ENCODE assay signal across 10 mouse cellular contexts in genomic region chr11:49251380-49251761, GRCm38 (mm10). TPM values are rescaled to one million over a fixed set of nuclear protein-coding genes. Genes with fewer than 3 reads are reported as not detected.
A peak's percentile ranks its signal among the peaks of the same experiment; 100 is the strongest.
DNase-seq lines count a peak whose midpoint lies in the region; ATAC-seq and TF ChIP-seq lines count a peak whose summit lies in the region.
"Had no signal": no experiment of that assay in that cellular context is flagged by ENCODE, and none has a peak within 500 bp of the region (broad histone marks: within the 10 kb centered on the region; RNA-seq: fewer than 3 reads in every experiment).

No protein-coding gene starts in this region.

- no peaks in the 10 kb centered on the region for H3K27me3 ChIP-seq in kidney, adult 2 months (replicated peaks; ENCODE audit: control insufficient read depth, insufficient read depth, low read length)
- H3K27me3 ChIP-seq in hindbrain, embryonic 16.5 days (replicated peaks; ENCODE audit: control insufficient read depth, insufficient read depth, low read length) = no peaks in the 10 kb centered on the region
- H3K27me3 ChIP-seq in midbrain, embryonic 15.5 days (replicated peaks) = no peaks in the 10 kb centered on the region

- peaks cover 2% of the 10 kb centered on the region; the same call in 1 of the 2 replicates for H3K36me3 ChIP-seq in kidney, adult 2 months (ENCODE audit: control insufficient read depth, insufficient read depth, low read length)
- no peaks in the 10 kb centered on the region for H3K36me3 ChIP-seq in hindbrain, embryonic 16.5 days (ENCODE audit: control insufficient read depth, insufficient read depth, low read length)
- H3K36me3 ChIP-seq in midbrain, embryonic 15.5 days (replicated peaks) = no peaks in the 10 kb centered on the region

- DNase-seq in kidney, adult 2 months = no peak
- DNase-seq in kidney, adult 8-10 months = no peak
- no peak for DNase-seq in left cerebral cortex, adult 18-20 months (ENCODE audit: low spot score in 2 of 2)
- no peak for DNase-seq in layer of hippocampus, postnatal 25 days (ENCODE audit: extremely low spot score in 1 of 2, low spot score in 1 of 2)

- H3K9me3 ChIP-seq in hindbrain, embryonic 16.5 days (ENCODE audit: control insufficient read depth, low read length) = no peaks in the 10 kb centered on the region
- H3K9me3 ChIP-seq in midbrain, embryonic 15.5 days = no peaks in the 10 kb centered on the region

- peak overlapping the region; percentile 83 for H3K4me3 ChIP-seq in kidney, adult 2 months (ENCODE audit: insufficient read depth, low read depth, low read length)
- H3K4me3 ChIP-seq in brown adipose tissue, adult 24 weeks (ENCODE audit: insufficient read depth, low read depth, low read length) = peak overlapping the region; percentile 89
- H3K4me3 ChIP-seq in hindbrain, embryonic 16.5 days (ENCODE audit: low read length) = peak overlapping the region; percentile 67
- 0 out of 2 replicates have a peak overlapping the region, but pooled peaks have one; percentile 51 for H3K4me3 ChIP-seq in midbrain, embryonic 15.5 days

- no peak for TF ChIP-seq CTCF in kidney, adult 2 months (conservative IDR thresholded peaks at IDR 0.05; ENCODE audit: insufficient read depth, insufficient read length, low read depth, low read length)

- peak overlapping the region; percentile 90 for H3K4me2 ChIP-seq in hindbrain, embryonic 16.5 days (ENCODE audit: low read length)
- peak overlapping the region; percentile 86; the same call in 1 of the 2 replicates for H3K4me2 ChIP-seq in midbrain, embryonic 15.5 days

- 32% methylated on average over 7 of the region's 7 CpGs for WGBS in kidney, adult 2 months
- WGBS in hindbrain, embryonic 16.5 days = 76% methylated on average over 7 of the region's 7 CpGs
- WGBS in midbrain, embryonic 15.5 days = 75% methylated on average over 7 of the region's 7 CpGs

- no peak overlapping the region for H3K9ac ChIP-seq in hindbrain, embryonic 16.5 days (ENCODE audit: low read depth, low read length)
- H3K9ac ChIP-seq in midbrain, embryonic 15.5 days = no peak overlapping the region

- no peak for ATAC-seq in hindbrain, embryonic 16.5 days
- no peak for ATAC-seq in midbrain, embryonic 15.5 days (replicated peaks)
- ATAC-seq in erythroid progenitor cell, adult 5-6 weeks (replicated peaks; ENCODE audit: low FRiP score, poor library complexity, severe bottlenecking) = no peak

- peak overlapping the region; percentile 95 for H3K27ac ChIP-seq in kidney, adult 2 months (ENCODE audit: insufficient read depth, low read depth, low read length)
- peak overlapping the region; percentile 98 for H3K27ac ChIP-seq in brown adipose tissue, adult 24 weeks (replicated peaks; ENCODE audit: low read depth, low read length)
- H3K27ac ChIP-seq in hindbrain, embryonic 16.5 days (ENCODE audit: low read depth, low read length) = no peak overlapping the region
- H3K27ac ChIP-seq in midbrain, embryonic 15.5 days = no peak overlapping the region

- H3K4me1 ChIP-seq in kidney, adult 2 months (ENCODE audit: control insufficient read depth, insufficient read depth, low read length) = peaks cover 42% of the 10 kb centered on the region
- H3K4me1 ChIP-seq in brown adipose tissue, adult 24 weeks (ENCODE audit: control insufficient read depth, insufficient read depth, insufficient read length, low read length) = peaks cover 31% of the 10 kb centered on the region
- H3K4me1 ChIP-seq in hindbrain, embryonic 16.5 days (ENCODE audit: control insufficient read depth, insufficient read depth, low read depth, low read length) = peaks cover 32% of the 10 kb centered on the region
- H3K4me1 ChIP-seq in midbrain, embryonic 15.5 days = peaks cover 38% of the 10 kb centered on the region

- no peak for TF ChIP-seq POLR2A in kidney, adult 2 months (IDR thresholded peaks at IDR 0.05; ENCODE audit: low read depth, low read length)

RNA-seq across cellular contexts. Expression of gene Mgat1, which starts 7.4 kb away (rescaled TPM):
- 157 and 198 TPM in 2 replicates for polyA plus RNA-seq in kidney, adult 2 months (2012; rRNA removed)
- 19.3 and 30.6 TPM in 2 replicates for polyA plus RNA-seq in brown adipose tissue, adult 24 weeks (2012; ENCODE audit: insufficient read depth, insufficient read length, missing spikeins)
- 34.5 and 38.2 TPM in 2 replicates for polyA plus RNA-seq in hindbrain, embryonic 16.5 days (2015; fragmentation: Nextera tagmentation; extraction: Ambion mirVana)
- polyA plus RNA-seq in midbrain, embryonic 15.5 days (2015; fragmentation: Nextera tagmentation; extraction: Ambion mirVana) = 35.3 and 35.4 TPM in 2 replicates
- 10 to 100 TPM; 67.9 to 77.0 TPM for total RNA-seq in left cerebral cortex, adult 18-20 months (2021)
- 10 to 100 TPM; 54.4 to 57.0 TPM for total RNA-seq in layer of hippocampus, postnatal 25 days (2021)
- 12.2 and 15.5 TPM in 2 replicates for total RNA-seq in erythroid progenitor cell, adult 5-6 weeks (2015; ENCODE audit: low replicate concordance)
- total RNA-seq in erythroid progenitor cell, adult 5-6 weeks (2017; ENCODE audit: low replicate concordance) = 21.8 and 26.2 TPM in 2 replicates

RNA-seq across cellular contexts. Expression of gene Olfr1393, which starts 26.7 kb away (rescaled TPM):
- 0.72 and 1.5 TPM in 2 replicates for polyA plus RNA-seq in kidney, adult 2 months (2012; rRNA removed)
- not detected in 2 replicates for polyA plus RNA-seq in brown adipose tissue, adult 24 weeks (2012; ENCODE audit: insufficient read depth, insufficient read length, missing spikeins)
- 0.08 TPM in 1 of 2 replicates, not detected in the other for polyA plus RNA-seq in hindbrain, embryonic 16.5 days (2015; fragmentation: Nextera tagmentation; extraction: Ambion mirVana)
- 0.05 TPM in 1 of 2 replicates, not detected in the other for polyA plus RNA-seq in midbrain, embryonic 15.5 days (2015; fragmentation: Nextera tagmentation; extraction: Ambion mirVana)
- under 1 TPM; 0.23 to 0.37 TPM for total RNA-seq in left cerebral cortex, adult 18-20 months (2021)
- total RNA-seq in layer of hippocampus, postnatal 25 days (2021) = not detected
- total RNA-seq in erythroid progenitor cell, adult 5-6 weeks (2015; ENCODE audit: low replicate concordance) = not detected in 2 replicates
- total RNA-seq in erythroid progenitor cell, adult 5-6 weeks (2017; ENCODE audit: low replicate concordance) = not detected in 2 replicates
- total RNA-seq: ES-E14 had no signal

RNA-seq across cellular contexts. Expression of gene Olfr1392, which starts 33.7 kb away (rescaled TPM):
- 0.46 and 0.47 TPM in 2 replicates for polyA plus RNA-seq in kidney, adult 2 months (2012; rRNA removed)
- polyA plus RNA-seq in brown adipose tissue, adult 24 weeks (2012; ENCODE audit: insufficient read depth, insufficient read length, missing spikeins) = not detected in 2 replicates
- polyA plus RNA-seq in hindbrain, embryonic 16.5 days (2015; fragmentation: Nextera tagmentation; extraction: Ambion mirVana) = 0.13 TPM in 1 of 2 replicates, not detected in the other
- polyA plus RNA-seq in midbrain, embryonic 15.5 days (2015; fragmentation: Nextera tagmentation; extraction: Ambion mirVana) = 0.04 and 0.05 TPM in 2 replicates
- total RNA-seq in left cerebral cortex, adult 18-20 months (2021) = not detected
- not detected for total RNA-seq in layer of hippocampus, postnatal 25 days (2021)
- total RNA-seq in erythroid progenitor cell, adult 5-6 weeks (2015; ENCODE audit: low replicate concordance) = not detected in 2 replicates
- not detected in 2 replicates for total RNA-seq in erythroid progenitor cell, adult 5-6 weeks (2017; ENCODE audit: low replicate concordance)
- total RNA-seq: ES-E14 had no signal

RNA-seq across cellular contexts. Expression of gene Zfp62, which starts 48.3 kb away (rescaled TPM):
- 2.0 and 2.6 TPM in 2 replicates for polyA plus RNA-seq in kidney, adult 2 months (2012; rRNA removed)
- polyA plus RNA-seq in brown adipose tissue, adult 24 weeks (2012; ENCODE audit: insufficient read depth, insufficient read length, missing spikeins) = 10.4 and 14.4 TPM in 2 replicates
- 35.3 and 38.0 TPM in 2 replicates for polyA plus RNA-seq in hindbrain, embryonic 16.5 days (2015; fragmentation: Nextera tagmentation; extraction: Ambion mirVana)
- polyA plus RNA-seq in midbrain, embryonic 15.5 days (2015; fragmentation: Nextera tagmentation; extraction: Ambion mirVana) = 45.1 and 46.0 TPM in 2 replicates
- total RNA-seq in left cerebral cortex, adult 18-20 months (2021) = 10 to 100 TPM; 68.9 to 78.9 TPM
- total RNA-seq in layer of hippocampus, postnatal 25 days (2021) = 10 to 100 TPM; 37.9 to 39.3 TPM
- 55.9 and 72.1 TPM in 2 replicates for total RNA-seq in erythroid progenitor cell, adult 5-6 weeks (2015; ENCODE audit: low replicate concordance)
- 35.6 and 36.3 TPM in 2 replicates for total RNA-seq in erythroid progenitor cell, adult 5-6 weeks (2017; ENCODE audit: low replicate concordance)

RNA-seq across cellular contexts. Expression of gene Olfr10, which starts 53.2 kb away (rescaled TPM):
- not detected in 2 replicates for polyA plus RNA-seq in kidney, adult 2 months (2012; rRNA removed)
- not detected in 2 replicates for polyA plus RNA-seq in brown adipose tissue, adult 24 weeks (2012; ENCODE audit: insufficient read depth, insufficient read length, missing spikeins)
- polyA plus RNA-seq in hindbrain, embryonic 16.5 days (2015; fragmentation: Nextera tagmentation; extraction: Ambion mirVana) = not detected in 2 replicates
- polyA plus RNA-seq in midbrain, embryonic 15.5 days (2015; fragmentation: Nextera tagmentation; extraction: Ambion mirVana) = not detected in 2 replicates
- not detected for total RNA-seq in left cerebral cortex, adult 18-20 months (2021)
- total RNA-seq in layer of hippocampus, postnatal 25 days (2021) = not detected
- not detected in 2 replicates for total RNA-seq in erythroid progenitor cell, adult 5-6 weeks (2015; ENCODE audit: low replicate concordance)
- not detected in 2 replicates for total RNA-seq in erythroid progenitor cell, adult 5-6 weeks (2017; ENCODE audit: low replicate concordance)
- total RNA-seq: ES-E14 had no signal
- polyA plus RNA-seq: cortical plate, adult 2 months had no signal

Comparison
In these comparisons a context has a peak if more than half of its experiments do, and no peak if none do; other contexts are left out.
1. H3K27ac ChIP-seq: peak in kidney, adult 2 months (single experiment) and brown adipose tissue, adult 24 weeks (single experiment); none in hindbrain, embryonic 16.5 days (single experiment) and midbrain, embryonic 15.5 days (single experiment).
2. Peak in every context shown above with its lines, with median percentiles within 50 percentile points of each other: H3K4me3 ChIP-seq.